Comparison of ENCODE assay signal across 21 mouse cellular contexts in genomic region chr14:73420138-73420745, GRCm38 (mm10). TPM values are rescaled to one million over a fixed set of nuclear protein-coding genes. Genes with fewer than 3 reads are reported as not detected.
DNase-seq lines count a peak whose midpoint lies in the region; ATAC-seq and TF ChIP-seq lines count a peak whose summit lies in the region.
"Had no signal": no experiment of that assay in that cellular context is flagged by ENCODE, and none has a peak within 500 bp of the region (broad histone marks: within the 10 kb centered on the region; RNA-seq: fewer than 3 reads in every experiment).

No protein-coding gene starts in this region.

- intact Hi-C loops in heart, postnatal 36 days (cut with DNase I): no loop called here

- WGBS in forebrain, postnatal 0 days: 22% methylated on average over 5 of the region's 5 CpGs
- WGBS in neural tube, embryonic 15.5 days: 35% methylated on average over 5 of the region's 5 CpGs

- no peak overlapping the region for H3K9ac ChIP-seq in forebrain, postnatal 0 days
- H3K9ac ChIP-seq in neural tube, embryonic 15.5 days (replicated peaks): no peak overlapping the region
- H3K9ac ChIP-seq: heart, embryonic 15.5 days; limb, embryonic 13.5 days; liver, embryonic 14.5 days; midbrain, embryonic 15.5 days had no signal

- H3K9me3 ChIP-seq in forebrain, postnatal 0 days (ENCODE audit: low read length): no peaks in the 10 kb centered on the region
- H3K9me3 ChIP-seq in neural tube, embryonic 15.5 days (replicated peaks): no peaks in the 10 kb centered on the region
- H3K9me3 ChIP-seq: heart, embryonic 15.5 days; limb, embryonic 13.5 days; megakaryocyte, embryonic 14.5 days; midbrain, embryonic 15.5 days had no signal

- no peak overlapping the region for H3K4me3 ChIP-seq in forebrain, postnatal 0 days (ENCODE audit: low read depth, low read length)
- H3K4me3 ChIP-seq in neural tube, embryonic 15.5 days (replicated peaks): no peak overlapping the region
- H3K4me3 ChIP-seq: heart, embryonic 15.5 days; limb, embryonic 13.5 days; megakaryocyte, embryonic 14.5 days; midbrain, embryonic 15.5 days had no signal

- H3K4me2 ChIP-seq in forebrain, postnatal 0 days (ENCODE audit: low read depth): no peak overlapping the region
- no peak overlapping the region for H3K4me2 ChIP-seq in neural tube, embryonic 15.5 days
- H3K4me2 ChIP-seq: heart, embryonic 15.5 days; limb, embryonic 13.5 days; midbrain, embryonic 15.5 days had no signal

- H3K27me3 ChIP-seq in forebrain, postnatal 0 days (ENCODE audit: insufficient read depth, low read length): no peaks in the 10 kb centered on the region
- no peaks in the 10 kb centered on the region for H3K27me3 ChIP-seq in neural tube, embryonic 15.5 days (replicated peaks)
- H3K27me3 ChIP-seq: heart, embryonic 15.5 days; limb, embryonic 13.5 days; megakaryocyte, embryonic 14.5 days; midbrain, embryonic 15.5 days; Patski had no signal

- no peak overlapping the region for H3K27ac ChIP-seq in forebrain, postnatal 0 days (ENCODE audit: low read depth, low read length)
- H3K27ac ChIP-seq in neural tube, embryonic 15.5 days (replicated peaks): no peak overlapping the region
- H3K27ac ChIP-seq: heart, embryonic 15.5 days; limb, embryonic 13.5 days; liver, embryonic 14.5 days; midbrain, embryonic 15.5 days had no signal

- no peak for TF ChIP-seq CTCF in forebrain, postnatal 0 days (IDR thresholded peaks at IDR 0.05; ENCODE audit: low read depth)

- H3K36me3 ChIP-seq in forebrain, postnatal 0 days (ENCODE audit: insufficient read depth): no peaks in the 10 kb centered on the region
- H3K36me3 ChIP-seq in neural tube, embryonic 15.5 days: no peaks in the 10 kb centered on the region
- H3K36me3 ChIP-seq: heart, embryonic 15.5 days; limb, embryonic 13.5 days; midbrain, embryonic 15.5 days had no signal

- ATAC-seq in forebrain, postnatal 0 days: peak; percentile 54; the same call in 1 of the 2 replicates
- ATAC-seq in neural tube, embryonic 15.5 days (ENCODE audit: low FRiP score): no peak
- ATAC-seq: activated CD4-positive, CD25-positive, alpha-beta regulatory T cell, adult 4 months; hindbrain, embryonic 16.5 days; intestine, postnatal 0 days; midbrain, embryonic 15.5 days; Patski had no signal

- peak; percentile 80 for DNase-seq in heart, adult 11 months
- DNase-seq in heart, postnatal 36 days: no peak
- DNase-seq in brain, adult 2 months (ENCODE audit: low read depth, low spot score): peak; percentile 78
- DNase-seq in cerebellum, adult 8-10 months: peak; percentile 32
- peak; percentile 44 for DNase-seq in forebrain, postnatal 0 days
- DNase-seq in kidney, postnatal 36 days: no peak
- DNase-seq: gastrocnemius, postnatal 10 days; layer of hippocampus, postnatal 36 days; right cerebral cortex, postnatal 25 days; thymus, adult 18-20 months; thymus, postnatal 4 days had no signal

- no peaks in the 10 kb centered on the region; the same call in 1 of the 2 replicates for H3K4me1 ChIP-seq in forebrain, postnatal 0 days (ENCODE audit: insufficient read depth)
- peaks cover 5% of the 10 kb centered on the region for H3K4me1 ChIP-seq in neural tube, embryonic 15.5 days
- H3K4me1 ChIP-seq: heart, embryonic 15.5 days had no signal

RNA-seq across cellular contexts. Expression of gene Itm2b, which starts 35.2 kb away (rescaled TPM):
- total RNA-seq in heart, postnatal 36 days (2021): 100 to 1,000 TPM; 753 to 767 TPM
- total RNA-seq in forebrain, postnatal 0 days (2014; rRNA removed): 317 and 332 TPM in 2 replicates
- polyA plus RNA-seq in forebrain, postnatal 0 days (2015; fragmentation: Nextera tagmentation; extraction: Ambion mirVana): 802 and 892 TPM in 2 replicates
- 763 and 813 TPM in 2 replicates for polyA plus RNA-seq in neural tube, embryonic 15.5 days (2015; fragmentation: Nextera tagmentation; extraction: Ambion mirVana)

Comparison
In these comparisons a context has a peak if more than half of its experiments do, and no peak if none do; other contexts are left out.
1. DNase-seq: peak in heart, adult 11 months (single experiment), brain, adult 2 months (single experiment), cerebellum, adult 8-10 months (single experiment) and forebrain, postnatal 0 days (single experiment); none in heart, postnatal 36 days (0 of 2) and kidney, postnatal 36 days (0 of 2).